Mouse (Mus musculus): ENCODE results near the gene Ppp1r15a. TPM values are rescaled to one million over a fixed set of nuclear protein-coding genes. Genes with fewer than 3 reads are reported as not detected.

Gene Ppp1r15a
- total and polyA plus RNA-seq, 2 experiments from 2014 or later: 23.8 to 23.9 TPM

- H3K27me3 ChIP-seq (ENCODE audit: insufficient read depth, low read length): no peaks in the 10 kb centered on the region
- no peak overlapping the region for H3K27ac ChIP-seq (ENCODE audit: low read depth, low read length)
- no peak overlapping the region for H3K4me2 ChIP-seq (ENCODE audit: low read depth)
- no peak overlapping the region for H3K4me3 ChIP-seq (ENCODE audit: low read depth, low read length)
- ATAC-seq (no peak), DNase-seq (no peak)
- no peaks in the 10 kb centered on the region for H3K9me3 ChIP-seq (ENCODE audit: low read length)
- WGBS: 91% methylated on average over 6 of the region's 6 CpGs
- H3K4me1 ChIP-seq (ENCODE audit: insufficient read depth): peaks cover 8% of the 10 kb centered on the region
- no peak for TF ChIP-seq CTCF (IDR thresholded peaks at IDR 0.05; ENCODE audit: low read depth)
- peaks cover 20% of the 10 kb centered on the region for H3K36me3 ChIP-seq (ENCODE audit: insufficient read depth)
- H3K9ac ChIP-seq: no peak overlapping the region
Observed at GRCm38 (mm10) chr7:45507583-45507982, 18.5 kb downstream of the Ppp1r15a start.

- Histone ChIP-seq H3K9me3 (ENCODE audit: low read length) (no peaks in the 10 kb centered on the region), H3K27ac (ENCODE audit: low read depth, low read length) (no peak overlapping the region), H3K4me1 (ENCODE audit: insufficient read depth) (no peaks in the 10 kb centered on the region), H3K4me3 (ENCODE audit: low read depth, low read length) (no peak overlapping the region), H3K36me3 (ENCODE audit: insufficient read depth) (peaks cover 79% of the 10 kb centered on the region), H3K27me3 (ENCODE audit: insufficient read depth, low read length) (no peaks in the 10 kb centered on the region), H3K9ac (no peak overlapping the region), H3K4me2 (ENCODE audit: low read depth) (no peak overlapping the region)
- ATAC-seq (no peak), DNase-seq (no peak)
- 96% methylated on average over 6 of the region's 6 CpGs for WGBS
- TF ChIP-seq CTCF (IDR thresholded peaks at IDR 0.05; ENCODE audit: low read depth): no peak
Observed at GRCm38 (mm10) chr7:45498427-45498826, 27.6 kb downstream of the Ppp1r15a start.

- H3K4me3 ChIP-seq (ENCODE audit: low read depth, low read length): no peak overlapping the region
- H3K4me2 ChIP-seq (ENCODE audit: low read depth): no peak overlapping the region
- DNase-seq (no peak), ATAC-seq (no peak)
- peaks cover 70% of the 10 kb centered on the region for H3K36me3 ChIP-seq (ENCODE audit: insufficient read depth)
- H3K9ac ChIP-seq: no peak overlapping the region
- H3K4me1 ChIP-seq (ENCODE audit: insufficient read depth): no peaks in the 10 kb centered on the region
- no peak overlapping the region for H3K27ac ChIP-seq (ENCODE audit: low read depth, low read length)
- H3K9me3 ChIP-seq (ENCODE audit: low read length): no peaks in the 10 kb centered on the region
- H3K27me3 ChIP-seq (ENCODE audit: insufficient read depth, low read length): no peaks in the 10 kb centered on the region
- WGBS: 84% methylated on average over 9 of the region's 9 CpGs
- TF ChIP-seq CTCF (IDR thresholded peaks at IDR 0.05; ENCODE audit: low read depth): no peak
Observed at GRCm38 (mm10) chr7:45494548-45494947, 31.5 kb downstream of the Ppp1r15a start.

- H3K4me1 ChIP-seq (ENCODE audit: insufficient read depth): 0 out of 2 replicates have a peak, but pooled peaks cover 6% of the 10 kb centered on the region
- H3K9ac ChIP-seq: no peak overlapping the region
- H3K27me3 ChIP-seq (ENCODE audit: insufficient read depth, low read length): no peaks in the 10 kb centered on the region
- H3K4me2 ChIP-seq (ENCODE audit: low read depth): no peak overlapping the region
- DNase-seq (no peak), ATAC-seq (no peak)
- H3K36me3 ChIP-seq (ENCODE audit: insufficient read depth): peaks cover 54% of the 10 kb centered on the region
- TF ChIP-seq CTCF (IDR thresholded peaks at IDR 0.05; ENCODE audit: low read depth): no peak
- H3K9me3 ChIP-seq (ENCODE audit: low read length): no peaks in the 10 kb centered on the region
- no peak overlapping the region for H3K27ac ChIP-seq (ENCODE audit: low read depth, low read length)
- 94% methylated on average over 5 of the region's 5 CpGs for WGBS
- no peak overlapping the region for H3K4me3 ChIP-seq (ENCODE audit: low read depth, low read length)
Observed at GRCm38 (mm10) chr7:45492951-45493350, 33.1 kb downstream of the Ppp1r15a start.

GRCm38 (mm10) chr7:45492225-45492844, 33.7 kb downstream of the Ppp1r15a start:
- no peaks in the 10 kb centered on the region for H3K9me3 ChIP-seq (ENCODE audit: low read length)
- H3K4me2 ChIP-seq (ENCODE audit: low read depth): no peak overlapping the region
- no peak for TF ChIP-seq CTCF (IDR thresholded peaks at IDR 0.05; ENCODE audit: low read depth)
- H3K27me3 ChIP-seq (ENCODE audit: insufficient read depth, low read length): no peaks in the 10 kb centered on the region
- H3K4me3 ChIP-seq (ENCODE audit: low read depth, low read length): no peak overlapping the region
- H3K27ac ChIP-seq (ENCODE audit: low read depth, low read length): no peak overlapping the region
- H3K9ac ChIP-seq: no peak overlapping the region
- DNase-seq (no peak), ATAC-seq (no peak)
- H3K4me1 ChIP-seq (ENCODE audit: insufficient read depth): 0 out of 2 replicates have a peak, but pooled peaks cover 6% of the 10 kb centered on the region
- H3K36me3 ChIP-seq (ENCODE audit: insufficient read depth): peaks cover 48% of the 10 kb centered on the region
- 93% methylated on average over 8 of the region's 8 CpGs for WGBS

GRCm38 (mm10) chr7:45491264-45491663, 34.8 kb downstream of the Ppp1r15a start:
- Histone ChIP-seq H3K4me1 (ENCODE audit: insufficient read depth) (0 out of 2 replicates have a peak, but pooled peaks cover 6% of the 10 kb centered on the region), H3K4me2 (ENCODE audit: low read depth) (no peak overlapping the region), H3K9me3 (ENCODE audit: low read length) (no peaks in the 10 kb centered on the region), H3K9ac (no peak overlapping the region), H3K36me3 (ENCODE audit: insufficient read depth) (peaks cover 38% of the 10 kb centered on the region), H3K4me3 (ENCODE audit: low read depth, low read length) (no peak overlapping the region), H3K27ac (ENCODE audit: low read depth, low read length) (no peak overlapping the region), H3K27me3 (ENCODE audit: insufficient read depth, low read length) (no peaks in the 10 kb centered on the region)
- 30% methylated on average over 3 of the region's 3 CpGs for WGBS
- TF ChIP-seq CTCF (IDR thresholded peaks at IDR 0.05; ENCODE audit: low read depth): no peak
- ATAC-seq (no peak), DNase-seq (no peak)

GRCm38 (mm10) chr7:45490822-45491221, 35.2 kb downstream of the Ppp1r15a start:
- H3K9me3 ChIP-seq (ENCODE audit: low read length): no peaks in the 10 kb centered on the region
- no peak overlapping the region for H3K4me3 ChIP-seq (ENCODE audit: low read depth, low read length)
- H3K4me2 ChIP-seq (ENCODE audit: low read depth): no peak overlapping the region
- WGBS: 60% methylated on average over 9 of the region's 9 CpGs
- H3K27me3 ChIP-seq (ENCODE audit: insufficient read depth, low read length): no peaks in the 10 kb centered on the region
- H3K27ac ChIP-seq (ENCODE audit: low read depth, low read length): no peak overlapping the region
- H3K9ac ChIP-seq: no peak overlapping the region
- no peak for TF ChIP-seq CTCF (IDR thresholded peaks at IDR 0.05; ENCODE audit: low read depth)
- DNase-seq (no peak), ATAC-seq (no peak)
- H3K36me3 ChIP-seq (ENCODE audit: insufficient read depth): peaks cover 34% of the 10 kb centered on the region
- H3K4me1 ChIP-seq (ENCODE audit: insufficient read depth): 0 out of 2 replicates have a peak, but pooled peaks cover 6% of the 10 kb centered on the region
